Mouse (Mus musculus) left cerebral cortex, postnatal 14 days (tissue): ENCODE measurements around the gene Susd6. TPM values are rescaled to one million over a fixed set of nuclear protein-coding genes. Genes with fewer than 3 reads are reported as not detected.
A peak's percentile ranks its signal among the peaks of the same experiment; 100 is the strongest.

ENCODE experiments used
- DNase-seq, 2 experiments: peaks; one replicate each; pipeline ENCODE4 v3.0.0; 2021 to 2022; ENCODE audit warnings: low spot score in 2 of 2, mixed read lengths in 1 of 2
- intact Hi-C: fragments of 180-260 bp; cut with DNase I; formaldehyde crosslinking; loops from one replicate; pipeline ENCODE4 v1.15.1; 2025
- long read RNA-seq, 2 experiments: library from polyadenylated mRNA; stranded (forward); transcript quantifications; one replicate each; pipeline ENCODE4 v2.0.0; 2021
- total RNA-seq, 2 experiments: library from RNA; stranded (reverse); gene quantifications; 2 replicates each; pipeline ENCODE4 v1.2.3; 2021

Susd6 gene
- total RNA-seq, result 10 to 100 TPM; 27.0 to 29.5 TPM
- long read RNA-seq, experiment 1, full-length matches to known transcripts, result 16 of 23 reads
- long read RNA-seq, experiment 1, partial matches to known transcripts, result 1 of 23 reads
- long read RNA-seq, experiment 1, other reads (novel, unspliced or antisense), result 6 of 23 reads
- long read RNA-seq, experiment 2, full-length matches to known transcripts, result 15 of 23 reads
- long read RNA-seq, experiment 2, partial matches to known transcripts, result 2 of 23 reads
- long read RNA-seq, experiment 2, other reads (novel, unspliced or antisense), result 6 of 23 reads

DNA sequence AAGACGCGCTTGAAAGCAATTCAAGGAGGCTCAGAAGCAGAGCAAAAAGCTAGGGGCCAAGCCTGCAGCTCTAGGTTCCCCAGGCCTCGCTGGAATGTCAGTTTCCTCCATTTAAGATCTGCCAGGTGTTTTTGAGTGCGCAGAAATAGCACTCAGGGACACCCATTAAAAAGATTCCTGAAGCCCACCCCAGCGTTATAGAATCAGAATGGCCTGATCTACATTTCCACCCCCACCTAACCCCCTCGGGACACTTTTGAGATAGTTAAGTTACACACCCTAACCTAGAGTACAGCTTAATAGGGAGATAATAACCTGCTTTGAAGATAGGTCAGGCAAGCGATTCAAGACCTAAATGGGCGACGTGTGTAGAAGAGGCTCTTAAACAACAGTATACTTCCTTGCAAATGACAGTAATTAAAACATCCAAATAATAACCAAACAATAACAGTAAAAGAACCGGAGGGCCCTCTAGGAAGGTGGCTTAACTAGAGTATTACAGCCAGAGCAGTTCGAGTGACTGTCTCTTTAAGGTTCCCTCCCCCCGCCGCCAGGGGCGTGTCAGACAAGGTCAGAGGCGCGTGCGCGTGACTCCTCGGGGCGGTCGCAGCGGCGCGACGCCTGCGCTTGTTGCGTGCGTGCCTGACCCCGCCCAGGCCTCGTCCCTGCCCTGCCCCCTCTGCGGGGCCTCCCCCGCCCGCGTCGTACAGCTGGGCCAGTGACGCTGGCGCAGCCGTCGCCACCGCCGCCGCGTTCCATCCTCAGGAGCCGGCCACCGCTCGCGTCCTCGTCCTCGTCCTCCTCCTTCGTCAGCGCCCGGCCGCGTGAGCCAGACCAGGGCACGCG is at the start of gene Susd6:
Gene Susd6, plus strand, starts transcription at position 662 of the 846 bp plus-strand sequence.
- intact Hi-C loops, result loop anchor here (5.0 kb wide), 2 partner anchors 37 to 157 kb away; partner anchors contain the start of gene Srsf5

DNA sequence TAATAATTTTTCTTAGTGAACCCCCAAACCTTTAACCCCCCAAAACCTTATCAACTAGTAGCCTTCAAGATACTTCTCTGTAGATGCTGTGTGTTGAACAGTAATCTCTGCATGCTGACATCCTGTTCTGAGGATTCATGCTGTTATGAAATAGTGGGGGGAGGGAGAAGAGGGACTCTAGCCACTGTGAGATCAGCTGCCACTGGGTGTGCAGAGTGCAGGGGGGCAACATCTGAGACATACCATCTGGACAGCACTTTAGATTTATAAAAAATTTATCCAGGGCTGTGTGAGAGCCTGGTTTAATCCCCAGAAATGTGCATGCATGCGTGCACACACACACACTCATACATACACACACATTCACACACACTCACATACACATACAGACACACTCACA is 45.7 kb upstream of the Susd6 start:
- intact Hi-C loops, result no loop called here
- no peak for DNase-seq

More for the DNA sequence above, at the start of gene Susd6:
- DNase-seq, result peak; percentile 99

DNA sequence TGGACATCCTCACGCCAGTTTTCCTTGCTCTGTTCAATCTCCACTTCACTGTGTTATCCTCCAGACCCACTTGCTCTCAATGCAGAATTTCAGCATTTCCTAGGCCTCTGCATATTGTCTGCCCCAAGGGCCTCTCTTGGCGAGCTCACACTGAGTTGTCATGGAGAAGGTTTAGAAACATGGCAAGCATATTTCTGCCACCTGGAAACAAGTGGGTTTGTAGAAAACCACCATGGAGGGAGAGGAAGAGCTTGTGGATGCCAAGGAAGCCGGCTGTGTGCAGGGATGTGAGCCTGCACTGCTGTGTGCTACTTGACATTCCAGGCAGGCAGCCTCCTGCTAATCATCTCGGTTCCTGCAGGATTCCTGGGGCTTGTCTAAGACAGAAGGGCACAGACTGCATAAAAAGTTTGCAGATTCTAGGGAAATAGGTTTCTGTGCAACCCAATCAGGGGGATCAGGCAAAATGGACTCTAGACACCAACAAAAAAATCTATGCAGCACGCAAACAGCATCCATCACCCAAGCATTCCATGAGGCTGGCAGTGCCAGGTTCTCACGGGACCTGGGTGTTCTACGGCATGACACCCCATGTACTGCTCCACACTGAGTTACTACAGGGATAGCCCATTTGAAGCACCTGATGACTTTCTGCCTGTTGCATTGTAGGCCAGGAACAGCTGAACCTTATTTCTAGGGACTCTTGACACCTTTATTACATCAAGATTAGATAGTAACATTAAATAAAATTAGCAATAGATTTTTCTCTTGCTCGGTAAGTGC is 44.1 kb upstream of the Susd6 start:
- intact Hi-C loops, result no loop called here
- DNase-seq, result peak; percentile 48 to 69

DNA sequence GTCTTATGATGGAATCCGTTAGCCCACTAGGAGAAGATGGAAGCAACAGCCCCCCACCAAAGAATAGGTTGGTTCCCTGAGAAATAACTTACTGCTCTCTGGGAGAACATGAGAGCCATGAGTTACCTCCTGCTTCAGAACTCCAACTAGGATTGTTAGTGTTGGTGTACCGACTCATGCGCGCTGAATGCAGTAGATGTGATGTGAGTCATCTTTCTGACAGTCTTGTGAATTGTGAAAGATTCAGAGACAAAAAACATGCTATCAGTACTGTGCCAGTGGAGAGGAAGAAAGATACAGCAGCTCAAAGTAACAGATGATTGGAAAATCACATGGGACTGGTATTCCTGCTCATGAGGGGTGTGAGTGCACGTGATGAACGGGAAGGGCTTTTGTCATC is 38.8 kb upstream of the Susd6 start:
- no peak for DNase-seq
- intact Hi-C loops, result no loop called here

DNA sequence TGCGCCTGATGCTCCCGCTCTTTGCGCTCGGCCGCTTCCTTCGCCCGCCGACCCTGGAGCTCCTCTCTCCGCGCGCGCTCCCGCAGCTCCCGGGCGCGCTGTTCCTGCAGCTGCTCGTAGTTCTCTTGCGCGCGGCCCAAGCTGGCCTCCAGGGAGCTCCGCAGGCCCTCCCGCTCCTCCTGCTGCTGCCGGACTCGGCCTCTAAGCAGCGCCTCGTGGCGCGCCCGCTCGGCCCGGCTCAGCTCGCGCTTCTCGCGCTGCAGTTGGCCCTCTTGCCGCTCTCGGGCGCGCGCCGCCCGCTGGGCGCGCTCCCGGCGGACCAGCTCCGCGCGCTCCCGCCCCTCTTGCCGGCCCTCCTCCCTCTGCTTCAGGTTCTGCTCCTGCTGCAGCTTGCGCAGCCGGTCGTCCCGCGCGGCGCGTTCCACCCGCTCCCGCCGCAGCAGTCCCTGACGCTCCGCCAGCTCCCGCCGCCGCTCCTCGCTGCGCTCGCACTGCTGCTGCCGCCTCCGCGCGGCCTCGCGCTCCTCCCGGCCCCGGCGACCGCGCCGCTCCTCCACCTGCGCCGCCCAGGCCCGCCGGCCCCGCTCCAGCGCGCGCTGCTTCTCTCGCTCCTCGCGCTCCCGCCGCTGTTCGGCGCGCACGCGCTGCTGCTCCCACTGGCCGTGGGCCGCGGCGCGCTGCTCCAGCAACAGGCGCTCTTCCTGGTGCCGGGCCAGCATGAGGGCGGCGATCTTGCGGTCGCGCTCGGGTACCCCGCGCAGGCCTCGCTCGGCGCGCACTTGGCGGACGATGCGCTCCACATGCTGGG is 32.4 kb upstream of the Susd6 start:
- intact Hi-C loops, result no loop called here
- DNase-seq, result no peak

DNA sequence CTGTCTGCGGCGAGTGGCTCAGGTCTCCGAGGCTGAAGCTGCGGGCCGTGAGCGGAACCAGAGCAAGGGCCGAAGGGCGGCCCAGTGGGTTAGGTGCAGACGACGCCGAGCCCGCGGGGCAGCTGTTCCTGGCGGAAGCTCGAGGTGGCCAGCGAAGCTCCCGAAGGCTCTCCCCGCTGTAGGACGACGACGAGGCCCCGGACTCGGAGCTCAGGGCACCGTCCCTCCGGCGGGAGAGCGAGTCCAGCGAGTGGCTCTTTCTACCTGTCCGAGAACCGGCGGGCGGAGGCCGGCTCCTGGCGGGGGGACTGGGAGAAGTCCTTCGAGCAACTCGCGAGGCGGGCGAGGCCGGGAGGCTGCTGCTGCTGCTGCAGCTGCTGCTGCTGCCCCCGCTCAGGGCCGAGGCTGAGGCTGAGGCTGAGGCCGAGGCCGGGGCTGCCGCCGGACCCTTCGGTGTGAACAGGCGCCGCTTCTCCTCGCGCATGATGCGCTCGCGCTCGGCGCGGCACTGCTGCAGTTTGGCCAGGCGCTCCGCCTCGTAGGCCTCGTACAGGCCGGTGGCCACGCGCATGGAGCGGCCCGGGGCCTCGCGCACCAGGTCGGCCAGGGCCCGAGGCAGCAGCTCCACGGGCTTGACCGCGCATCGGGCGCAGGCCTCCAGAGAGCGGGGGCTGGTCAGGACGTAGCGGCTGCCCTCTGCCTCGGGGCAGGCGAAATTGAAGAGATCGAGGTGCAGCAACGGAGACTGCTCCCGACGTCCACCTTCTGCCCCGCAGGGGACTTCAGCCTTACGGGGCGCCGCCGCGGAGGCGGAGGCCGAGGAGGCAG is 31.5 kb upstream of the Susd6 start:
- DNase-seq, result no peak

DNA sequence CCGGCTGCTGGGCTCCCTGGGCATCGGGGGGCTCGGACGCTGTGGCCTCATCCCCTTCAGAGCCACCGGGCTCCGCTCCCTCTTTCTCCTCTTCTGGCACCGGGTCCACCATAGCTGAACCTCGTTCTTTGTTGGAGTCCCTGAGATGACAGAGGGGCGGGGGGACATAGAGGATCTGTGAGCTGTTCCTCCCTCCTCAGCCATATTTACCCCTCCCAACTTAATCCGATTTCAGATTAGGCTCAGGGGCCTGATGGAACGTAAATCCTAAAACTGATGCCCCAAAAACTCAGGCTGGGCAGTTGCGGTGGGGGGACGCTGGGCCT is 31.0 kb upstream of the Susd6 start:
- no peak for DNase-seq
- intact Hi-C loops, result no loop called here

More for the DNA sequence above, 31.5 kb upstream of the Susd6 start:
- intact Hi-C loops, result no loop called here

DNA sequence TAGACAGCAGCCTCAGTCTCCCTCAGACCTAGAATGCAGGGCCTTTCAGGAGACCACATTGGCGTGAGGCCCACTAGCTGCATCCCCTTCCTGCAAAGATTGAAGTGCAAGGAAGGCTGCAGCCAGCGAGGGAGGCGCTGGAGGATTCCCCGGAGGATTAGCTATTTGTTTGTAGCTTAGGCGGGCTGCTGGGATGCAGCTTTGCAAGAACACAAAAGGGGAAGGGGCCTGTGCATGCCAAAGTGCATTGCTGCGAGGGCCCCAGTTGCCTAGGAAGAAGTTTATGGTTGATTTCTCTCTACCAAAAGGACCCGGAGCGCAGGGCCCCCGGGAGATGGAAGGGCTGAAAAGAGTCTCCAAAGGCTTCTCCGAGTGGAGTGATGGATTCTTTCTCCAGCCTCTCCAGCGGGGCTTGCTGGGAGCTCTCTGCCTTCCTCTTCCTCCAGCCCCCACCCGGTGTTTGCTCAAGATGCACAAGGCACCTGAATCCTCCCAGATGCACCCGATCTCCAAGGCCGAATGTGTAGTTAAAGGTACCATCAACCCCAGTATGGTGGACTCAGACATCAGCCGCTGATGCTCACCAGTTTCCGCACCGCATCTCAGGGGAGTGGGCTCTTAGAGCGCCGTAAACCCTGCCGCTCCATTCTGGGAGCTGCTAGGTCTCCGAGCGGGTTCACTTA is 30.5 kb upstream of the Susd6 start:
- DNase-seq, result peak; percentile 33 to 34
- intact Hi-C loops, result loop anchor here (1.0 kb wide), 1 partner anchor 30 kb away; no protein-coding TSS in a partner anchor

DNA sequence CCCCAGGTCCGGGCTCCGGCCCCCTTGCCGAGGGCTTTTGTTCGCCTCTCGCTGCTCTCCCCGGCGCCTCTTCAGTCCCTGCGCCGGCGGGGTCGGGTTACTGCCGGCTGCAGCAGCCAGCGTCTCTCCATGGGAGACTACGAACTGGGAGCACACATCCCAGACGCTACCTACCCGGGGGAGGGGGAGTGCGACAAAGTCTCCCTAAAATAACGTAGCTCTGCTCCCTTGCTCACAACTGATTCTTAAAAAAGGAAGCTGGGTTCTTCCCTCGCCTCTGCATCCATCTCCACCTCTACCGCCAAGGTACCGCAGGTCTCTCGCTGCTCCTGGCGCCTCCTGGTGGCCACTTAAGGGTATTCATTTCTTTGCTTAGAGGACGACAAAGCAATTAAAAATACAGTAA is 29.9 kb upstream of the Susd6 start, which contains the start of gene Ccdc177:
Gene Ccdc177, minus strand, starts transcription at position 292 of the 406 bp plus-strand sequence.
- intact Hi-C loops, result loop anchor here (1.0 kb wide), 1 partner anchor 30 kb away; no protein-coding TSS in a partner anchor
- DNase-seq, result peak; percentile 91 to 93

DNA sequence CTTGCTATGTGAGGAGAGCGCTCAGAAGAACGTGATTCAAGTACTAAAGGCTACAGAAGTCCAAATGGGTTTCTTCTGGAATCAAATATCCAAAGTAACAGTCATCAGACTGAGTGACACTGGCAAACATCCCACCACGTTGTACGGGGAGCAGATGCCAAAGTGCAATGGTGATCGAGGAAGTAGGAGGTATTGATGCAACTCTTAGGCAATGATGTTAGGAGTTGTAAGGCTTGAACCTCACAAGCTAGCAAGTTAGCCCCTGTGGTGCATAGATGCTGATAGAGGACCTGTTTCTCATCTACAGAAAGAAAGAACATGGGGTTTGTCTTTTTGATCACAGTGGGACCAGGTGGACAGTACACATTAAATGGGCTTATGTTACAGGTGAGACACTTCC is 27.3 kb upstream of the Susd6 start:
- intact Hi-C loops, result no loop called here
- no peak for DNase-seq

DNA sequence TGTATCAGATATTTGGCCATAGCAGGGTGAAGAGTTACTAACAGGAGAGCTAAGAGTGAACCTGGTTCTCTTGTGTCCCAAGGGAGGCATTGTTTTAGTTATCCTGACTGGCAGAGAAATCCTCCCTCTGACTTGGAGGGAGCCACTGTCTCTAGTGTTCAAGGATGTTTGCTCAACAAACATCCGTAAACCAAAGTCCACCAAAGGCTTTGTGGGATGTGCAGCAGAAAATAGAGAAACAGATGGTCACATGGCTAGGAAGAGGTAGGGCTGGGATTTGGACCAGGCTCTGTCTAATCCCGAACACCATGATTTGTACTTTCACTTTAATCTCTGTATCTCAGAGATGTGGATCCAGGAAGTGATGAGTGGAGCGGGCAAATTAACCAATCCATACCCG is 26.2 kb upstream of the Susd6 start:
- intact Hi-C loops, result no loop called here
- no peak for DNase-seq

DNA sequence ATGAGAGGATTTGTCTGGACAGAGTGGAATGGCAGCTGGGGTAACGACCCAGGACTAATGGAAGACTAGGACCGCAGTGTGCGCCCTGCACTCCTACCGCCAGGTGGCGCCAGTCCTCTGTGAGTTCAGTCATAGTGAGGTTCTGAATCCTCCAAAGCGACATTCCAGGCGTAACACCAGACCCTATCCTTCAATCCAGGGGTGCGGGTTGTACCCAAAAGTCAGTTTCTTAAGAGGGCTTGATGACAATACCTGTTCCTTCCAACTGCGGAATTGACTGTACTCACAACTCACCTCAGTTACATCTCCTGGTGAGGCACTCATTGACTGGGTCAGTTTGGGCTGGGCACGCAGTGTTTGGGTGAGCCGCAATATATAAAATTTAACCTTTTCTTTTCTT is 20.6 kb upstream of the Susd6 start:
- intact Hi-C loops, result loop anchor here (1.0 kb wide), 1 partner anchor 126 kb away; no protein-coding TSS in a partner anchor

DNA sequence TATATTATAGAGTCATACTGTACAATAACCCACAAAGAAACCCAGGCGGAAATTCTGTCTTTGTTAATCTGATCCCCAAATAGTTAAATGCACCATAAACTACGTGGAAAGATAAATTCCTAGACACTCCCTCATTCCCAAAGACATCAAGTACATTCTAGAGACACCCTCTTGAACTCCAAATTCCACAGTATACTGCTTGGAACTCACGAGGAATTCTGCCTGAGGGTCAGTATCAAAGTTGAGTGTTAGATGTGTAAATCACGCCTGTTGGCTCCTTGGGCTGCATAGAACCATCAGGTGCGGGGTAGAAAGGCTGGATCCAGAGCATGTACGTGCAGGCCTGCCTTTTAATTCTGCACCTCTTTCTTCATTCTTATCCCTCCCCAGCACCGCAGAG is 15.5 kb upstream of the Susd6 start:
- intact Hi-C loops, result no loop called here
- no peak for DNase-seq

More for the DNA sequence above, 20.6 kb upstream of the Susd6 start:
- DNase-seq, result peak; percentile 63 to 78

DNA sequence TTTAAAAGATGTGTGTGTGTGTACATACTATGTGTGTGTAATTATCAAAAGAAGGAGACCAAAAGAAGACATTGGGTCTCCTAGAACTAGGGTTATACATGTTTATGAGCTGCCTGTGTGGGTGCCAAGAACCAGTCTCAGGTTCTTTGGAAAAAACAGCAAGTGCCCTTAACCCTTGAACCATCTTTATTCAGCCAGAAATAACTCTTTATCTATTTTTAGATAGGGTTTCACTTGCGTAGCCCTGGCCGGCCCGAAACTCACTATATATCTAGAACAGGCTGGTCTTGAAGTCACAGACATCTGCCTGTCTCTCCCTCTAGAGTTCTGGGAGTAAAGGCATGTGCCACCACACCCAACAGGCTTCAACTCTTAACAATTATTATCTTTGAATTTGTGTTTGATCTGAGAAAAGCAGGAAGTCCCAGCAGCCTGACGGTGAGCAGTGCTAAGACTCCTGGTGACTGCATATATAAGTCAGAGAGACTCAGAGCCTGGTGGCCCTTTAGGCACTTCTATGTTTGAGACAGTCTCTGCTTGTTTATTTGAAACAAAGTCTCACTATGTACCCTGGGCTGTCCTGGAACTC is 14.2 kb upstream of the Susd6 start:
- DNase-seq, result no peak
- intact Hi-C loops, result no loop called here

DNA sequence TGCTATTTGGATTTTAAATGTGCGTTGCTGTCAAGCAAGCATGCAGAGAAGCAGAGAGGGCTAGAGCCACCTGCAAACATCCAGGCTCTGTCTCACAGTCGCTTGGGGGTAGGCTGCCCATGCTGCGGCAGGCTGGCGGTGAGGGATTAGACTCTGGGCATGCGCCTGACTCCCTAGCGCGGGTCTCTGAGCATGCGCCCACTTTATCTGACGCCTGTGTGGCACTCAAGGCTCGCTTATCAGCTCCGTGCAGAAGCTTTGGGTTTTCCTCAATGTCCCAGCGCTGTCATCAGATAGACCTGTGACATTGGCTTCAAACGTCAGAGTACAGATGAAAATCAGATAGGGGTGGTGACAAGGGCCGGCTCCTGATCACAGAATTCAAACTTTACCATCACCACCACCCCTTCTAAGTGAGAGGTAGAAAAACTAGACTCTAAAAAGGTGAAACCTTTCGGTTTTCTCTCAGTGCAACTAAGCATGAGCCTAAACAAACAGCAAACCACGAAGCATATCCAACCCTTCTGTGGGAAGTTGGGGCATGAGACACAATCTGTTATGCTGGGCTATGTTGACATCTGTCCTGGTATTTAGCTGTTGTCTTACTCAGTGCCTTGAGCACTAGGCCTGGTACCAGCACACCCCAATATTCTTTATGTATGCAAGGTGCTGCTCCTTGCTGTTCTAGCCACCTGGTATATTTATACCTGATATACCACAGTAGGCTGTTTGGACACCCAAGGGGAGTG is 11.9 kb upstream of the Susd6 start:
- intact Hi-C loops, result no loop called here
- no peak for DNase-seq

DNA sequence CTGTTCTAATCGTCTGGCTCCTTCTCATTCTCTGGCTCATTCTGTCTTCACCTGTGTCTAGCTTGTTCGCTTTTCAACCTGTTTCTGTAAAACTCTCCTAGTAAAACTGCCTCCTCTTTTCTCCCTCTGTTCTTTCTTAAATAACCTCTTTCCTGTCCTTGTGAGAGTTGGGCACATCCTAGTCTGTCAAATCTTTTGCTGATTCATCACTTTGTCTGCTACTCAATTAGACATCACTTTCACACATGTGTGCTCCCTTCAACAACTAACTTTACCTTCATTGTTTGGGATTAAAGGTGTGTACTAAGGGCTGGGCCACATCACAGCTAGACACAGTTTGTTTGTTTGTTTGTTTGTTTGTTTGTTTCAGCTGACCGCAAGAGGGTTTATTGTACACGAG is 10.6 kb upstream of the Susd6 start:
- intact Hi-C loops, result no loop called here
- DNase-seq, result no peak

DNA sequence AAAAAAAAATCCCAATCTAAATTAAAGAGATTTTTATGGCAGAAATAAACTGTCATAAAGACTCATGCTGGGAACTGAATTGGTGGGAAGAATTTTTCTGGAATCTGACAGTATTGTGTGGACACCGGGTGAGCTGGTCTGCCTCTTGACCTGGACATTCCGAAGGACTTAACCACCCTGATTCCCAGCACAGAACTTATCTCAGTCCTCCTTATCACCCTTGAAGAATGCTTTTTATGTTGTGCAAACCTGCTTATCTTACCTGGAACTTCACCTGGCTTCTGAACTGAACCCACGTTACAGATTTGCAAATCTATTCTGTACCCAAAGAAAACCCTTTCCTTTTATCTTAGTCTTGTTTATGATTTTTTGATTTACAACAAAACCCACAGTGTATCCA is 8.1 kb upstream of the Susd6 start:
- intact Hi-C loops, result no loop called here

More for the DNA sequence above, 8.1 kb upstream of the Susd6 start:
- DNase-seq, result no peak
